Mouse (Mus musculus) hindbrain, embryonic 16.5 days (tissue): ENCODE results near the gene Tm2d3. TPM values are rescaled to one million over a fixed set of nuclear protein-coding genes. Genes with fewer than 3 reads are reported as not detected.
A peak's percentile ranks its signal among the peaks of the same experiment; 100 is the strongest.

Experiments used
- ATAC-seq: fragments of 200-750 bp; cut with Nextera tagmentation; 2 replicates; pipeline ENCODE4 v1.8.0; 2017; ENCODE audit warnings: moderate TSS enrichment, moderate library complexity
- H3K27ac ChIP-seq: fragments of 300-500 bp; sonication (generic); 2 replicates; pipeline ENCODE4 v1.5.1; 2014; ENCODE audit warnings: low read depth, mild to moderate bottlenecking, control low read depth, low read length, moderate library complexity
- H3K27me3 ChIP-seq: fragments of 300-500 bp; sonication (generic); replicated peaks from 2 replicates; pipeline ENCODE4 v1.6.1; 2014; ENCODE audit warnings: low read length; ENCODE audit not compliant: control insufficient read depth, insufficient read depth
- H3K36me3 ChIP-seq: fragments of 300-500 bp; sonication (generic); 2 replicates; pipeline ENCODE4 v1.6.1; 2014; ENCODE audit warnings: mild to moderate bottlenecking, low read length, moderate library complexity, mixed read lengths; ENCODE audit not compliant: control insufficient read depth, insufficient read depth
- H3K4me1 ChIP-seq: fragments of 300-500 bp; sonication (generic); 2 replicates; pipeline ENCODE4 v1.6.1; 2014; ENCODE audit warnings: low read depth, low read length; ENCODE audit not compliant: control insufficient read depth, insufficient read depth
- H3K4me2 ChIP-seq: fragments of 300-500 bp; sonication (generic); 2 replicates; pipeline ENCODE4 v1.6.1; 2014; ENCODE audit warnings: mild to moderate bottlenecking, low read length, control low read depth, moderate library complexity
- H3K4me3 ChIP-seq: fragments of 300-500 bp; sonication (generic); 2 replicates; pipeline ENCODE4 v1.5.1; 2014; ENCODE audit warnings: mild to moderate bottlenecking, low read length, control low read depth, moderate library complexity
- H3K9ac ChIP-seq: fragments of 300-500 bp; sonication (generic); 2 replicates; pipeline ENCODE4 v1.6.1; 2014; ENCODE audit warnings: low read depth, mild to moderate bottlenecking, control low read depth, low read length, moderate library complexity
- H3K9me3 ChIP-seq: fragments of 300-500 bp; sonication (generic); 2 replicates; pipeline ENCODE4 v1.6.1; 2014; ENCODE audit warnings: mild to moderate bottlenecking, low read length, moderate library complexity; ENCODE audit not compliant: control insufficient read depth
- WGBS: fragments of 180-500 bp; shearing (Covaris S2); extraction: QIAGEN DNeasy Blood & Tissue Kit; methylation state at CpG from one replicate; pipeline ENCODE4 v1.1.7; 2014; 5-methylcytosine and 5-hydroxymethylcytosine counted together
- polyA plus RNA-seq: library from polyadenylated mRNA; unstranded; fragments of >200 nt; fragmentation: Nextera tagmentation; extraction: Ambion mirVana; gene quantifications from 2 replicates; pipeline ENCODE4 v1.2.1, GENCODE M21; 2015

The Tm2d3 gene
- polyA plus RNA-seq, 1 experiment from 2014 or later: 89.4 TPM

GRCm38 (mm10) chr7:65663886-65664285 is 27.1 kb upstream of the Tm2d3 start:
- Histone ChIP-seq H3K4me1 (no peaks in the 10 kb centered on the region), H3K4me3 (no peak overlapping the region), H3K9ac (no peak overlapping the region), H3K9me3 (no peaks in the 10 kb centered on the region), H3K27me3 (no peaks in the 10 kb centered on the region), H3K4me2 (no peak overlapping the region), H3K36me3 (peaks cover 15% of the 10 kb centered on the region), H3K27ac (no peak overlapping the region)
- 89% methylated on average over 14 of the region's 14 CpGs for WGBS
- no peak for ATAC-seq

- 94% methylated on average over 6 of the region's 6 CpGs for WGBS
- H3K4me2 ChIP-seq: no peak overlapping the region
- H3K36me3 ChIP-seq: peaks cover 22% of the 10 kb centered on the region
Observed at GRCm38 (mm10) chr7:65667491-65667890, 23.5 kb upstream of the Tm2d3 start.

GRCm38 (mm10) chr7:65678050-65678449 is 12.9 kb upstream of the Tm2d3 start:
- no peak overlapping the region for H3K4me3 ChIP-seq
- no peaks in the 10 kb centered on the region for H3K9me3 ChIP-seq
- H3K27ac ChIP-seq: no peak overlapping the region
- peaks cover 10% of the 10 kb centered on the region; the same call in 1 of the 2 replicates for H3K36me3 ChIP-seq
- H3K4me2 ChIP-seq: no peak overlapping the region
- no peak overlapping the region for H3K9ac ChIP-seq
- no peak for ATAC-seq
- WGBS: 77% methylated on average over 10 of the region's 10 CpGs
- no peaks in the 10 kb centered on the region for H3K4me1 ChIP-seq
- H3K27me3 ChIP-seq: no peaks in the 10 kb centered on the region

More at GRCm38 (mm10) chr7:65667491-65667890, 23.5 kb upstream of the Tm2d3 start:
- no peaks in the 10 kb centered on the region for H3K27me3 ChIP-seq
- H3K4me1 ChIP-seq: no peaks in the 10 kb centered on the region
- H3K4me3 ChIP-seq: no peak overlapping the region
- H3K27ac ChIP-seq: no peak overlapping the region
- no peak overlapping the region for H3K9ac ChIP-seq
- H3K9me3 ChIP-seq: no peaks in the 10 kb centered on the region
- no peak for ATAC-seq

- Histone ChIP-seq H3K9me3 (no peaks in the 10 kb centered on the region), H3K9ac (no peak overlapping the region), H3K27ac (no peak overlapping the region), H3K4me1 (no peaks in the 10 kb centered on the region), H3K4me3 (no peak overlapping the region), H3K27me3 (no peaks in the 10 kb centered on the region), H3K4me2 (no peak overlapping the region), H3K36me3 (peaks cover 10% of the 10 kb centered on the region; the same call in 1 of the 2 replicates)
- ATAC-seq: no peak
- 66% methylated on average over 7 of the region's 7 CpGs for WGBS
Observed at GRCm38 (mm10) chr7:65678900-65679595, 11.9 kb upstream of the Tm2d3 start.

- Histone ChIP-seq H3K4me2 (no peak overlapping the region), H3K9me3 (no peaks in the 10 kb centered on the region), H3K27me3 (no peaks in the 10 kb centered on the region), H3K9ac (no peak overlapping the region), H3K4me1 (peaks cover 3% of the 10 kb centered on the region; the same call in 1 of the 2 replicates), H3K36me3 (peaks cover 6% of the 10 kb centered on the region; the same call in 1 of the 2 replicates), H3K4me3 (no peak overlapping the region), H3K27ac (no peak overlapping the region)
- no peak for ATAC-seq
- WGBS: 76% methylated on average over 5 of the region's 5 CpGs
Observed at GRCm38 (mm10) chr7:65681166-65681565, 9.8 kb upstream of the Tm2d3 start.

- Histone ChIP-seq H3K4me2 (no peak overlapping the region), H3K27me3 (no peaks in the 10 kb centered on the region), H3K4me1 (peaks cover 3% of the 10 kb centered on the region; the same call in 1 of the 2 replicates), H3K27ac (0 out of 2 replicates have a peak overlapping the region, but pooled peaks have one; percentile 24), H3K9ac (no peak overlapping the region), H3K36me3 (0 out of 2 replicates have a peak, but pooled peaks cover 4% of the 10 kb centered on the region), H3K9me3 (no peaks in the 10 kb centered on the region), H3K4me3 (no peak overlapping the region)
- WGBS: 53% methylated on average over 7 of the region's 7 CpGs
- ATAC-seq: peak; percentile 51
Observed at GRCm38 (mm10) chr7:65684256-65684835, 6.6 kb upstream of the Tm2d3 start.

GRCm38 (mm10) chr7:65686664-65687063 is 4.3 kb upstream of the Tm2d3 start:
- 88% methylated on average over 9 of the region's 9 CpGs for WGBS
- no peak for ATAC-seq

GRCm38 (mm10) chr7:65691929-65692605 is 1.1 kb downstream of the Tm2d3 start:
- peaks cover 16% of the 10 kb centered on the region for H3K4me1 ChIP-seq
- no peak overlapping the region for H3K9ac ChIP-seq
- H3K27me3 ChIP-seq: no peaks in the 10 kb centered on the region
- H3K36me3 ChIP-seq: 0 out of 2 replicates have a peak, but pooled peaks cover 8% of the 10 kb centered on the region
- no peak overlapping the region for H3K4me3 ChIP-seq
- no peaks in the 10 kb centered on the region for H3K9me3 ChIP-seq
- no peak for ATAC-seq
- no peak overlapping the region for H3K4me2 ChIP-seq
- no peak overlapping the region for H3K27ac ChIP-seq
- WGBS: 75% methylated on average over 8 of the region's 8 CpGs

More at GRCm38 (mm10) chr7:65686664-65687063, 4.3 kb upstream of the Tm2d3 start:
- peaks cover 3% of the 10 kb centered on the region; the same call in 1 of the 2 replicates for H3K4me1 ChIP-seq
- H3K4me3 ChIP-seq: no peak overlapping the region
- H3K4me2 ChIP-seq: no peak overlapping the region
- no peak overlapping the region for H3K9ac ChIP-seq
- 0 out of 2 replicates have a peak, but pooled peaks cover 4% of the 10 kb centered on the region for H3K36me3 ChIP-seq
- no peak overlapping the region for H3K27ac ChIP-seq
- H3K9me3 ChIP-seq: no peaks in the 10 kb centered on the region
- no peaks in the 10 kb centered on the region for H3K27me3 ChIP-seq

- H3K27me3 ChIP-seq: no peaks in the 10 kb centered on the region
- 2% methylated on average over 10 of the region's 10 CpGs for WGBS
Observed at GRCm38 (mm10) chr7:65692883-65693282, 1.9 kb downstream of the Tm2d3 start.

More at GRCm38 (mm10) chr7:65692883-65693282, 1.9 kb downstream of the Tm2d3 start:
- peak; percentile 74 for ATAC-seq
- H3K27ac ChIP-seq: peak overlapping the region; percentile 87
- peaks cover 11% of the 10 kb centered on the region for H3K36me3 ChIP-seq
- peak overlapping the region; percentile 78 for H3K4me3 ChIP-seq
- H3K9me3 ChIP-seq: no peaks in the 10 kb centered on the region
- peaks cover 16% of the 10 kb centered on the region for H3K4me1 ChIP-seq
- H3K9ac ChIP-seq: peak overlapping the region; percentile 97
- H3K4me2 ChIP-seq: peak overlapping the region; percentile 90
